Mouse (Mus musculus): ENCODE measurements around the gene Itgb3bp. TPM values are rescaled to one million over a fixed set of nuclear protein-coding genes. Genes with fewer than 3 reads are reported as not detected.

Gene Itgb3bp
- 11.7 and 12.6 TPM in 2 replicates for polyA plus RNA-seq (2021; fragmentation: Nextera tagmentation)
- long read RNA-seq, experiment 1, transcript Itgb3bp-204 (9 exons, 2,806 nt): major isoform, 7 of 21 reads
- long read RNA-seq, experiment 1, partial matches to known transcripts: 4 of 21 reads
- long read RNA-seq, experiment 1, other reads (novel, unspliced or antisense): 10 of 21 reads
- long read RNA-seq, experiment 2, transcript Itgb3bp-204 (9 exons, 2,806 nt): major isoform, 6 of 20 reads
- long read RNA-seq, experiment 2, partial matches to known transcripts: 1 of 20 reads
- long read RNA-seq, experiment 2, other reads (novel, unspliced or antisense): 12 of 20 reads

DNA sequence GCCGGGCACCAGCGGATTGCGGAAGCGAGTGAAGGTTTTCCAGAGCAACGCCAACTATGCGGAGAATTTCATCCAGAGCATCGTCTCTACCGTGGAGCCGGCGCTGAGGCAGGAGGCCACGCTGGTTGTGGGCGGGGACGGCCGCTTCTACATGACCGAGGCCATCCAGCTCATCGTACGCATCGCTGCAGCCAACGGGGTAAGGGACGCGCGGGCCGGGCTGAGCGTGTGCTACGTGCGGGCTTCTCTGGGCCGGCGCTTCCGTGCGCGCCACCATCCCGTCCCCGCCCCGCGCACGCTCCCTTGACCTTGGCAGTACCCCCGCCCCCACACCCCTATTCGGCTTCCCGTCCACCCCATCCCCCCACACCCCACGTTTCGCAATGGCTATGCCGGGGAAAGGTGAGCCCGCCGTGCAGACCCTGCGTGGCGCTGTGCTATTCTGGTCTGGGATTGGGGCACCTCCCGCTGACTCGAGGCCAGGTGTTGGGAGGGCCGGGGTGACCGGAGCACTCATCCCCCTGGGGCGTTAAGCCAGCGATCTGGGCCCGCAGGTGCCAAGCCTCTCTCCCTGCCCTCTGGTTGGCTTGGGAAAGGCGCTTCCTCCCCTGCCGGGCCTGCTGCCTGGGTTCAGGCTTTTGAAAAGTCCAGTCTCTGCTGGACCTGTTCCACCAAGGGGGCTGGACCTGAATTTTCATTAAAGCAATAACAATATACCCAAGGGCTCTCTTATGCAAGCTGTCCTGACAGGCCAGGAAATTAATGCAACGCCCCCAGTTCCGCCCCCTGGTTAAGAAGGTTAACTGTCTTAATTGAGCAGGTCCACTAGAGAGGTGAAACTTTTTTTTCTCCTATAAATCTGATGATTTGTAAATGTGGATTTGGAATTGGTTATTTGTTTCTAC is at the start of gene Itgb3bp:
Gene Itgb3bp, minus strand, starts transcription at position 201 of the 905 bp plus-strand sequence.

DNA sequence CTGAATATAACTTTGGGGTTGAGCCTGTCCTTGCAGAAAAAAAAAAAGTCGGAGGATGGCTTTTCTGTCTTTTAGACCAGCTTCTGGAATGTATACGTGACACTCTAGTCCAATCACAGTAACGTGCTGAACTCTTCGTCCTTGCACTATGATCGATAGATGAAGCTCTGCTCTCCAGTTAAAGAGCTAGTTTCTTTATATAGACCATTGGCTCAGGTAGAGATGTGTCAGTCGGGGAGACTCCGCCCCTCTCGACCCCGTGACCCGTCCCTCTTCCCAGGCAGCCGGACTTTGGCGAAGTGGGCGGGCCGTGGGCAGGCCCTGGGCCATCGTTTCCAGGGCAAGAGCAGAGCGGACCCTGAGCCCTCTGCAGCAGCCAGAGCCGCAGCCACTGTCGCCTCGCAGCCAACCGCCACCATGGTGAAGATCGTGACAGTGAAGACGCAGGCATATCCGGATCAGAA is 432 bp downstream of the Itgb3bp start, which contains the start of gene Pgm1:
Gene Pgm1, plus strand, starts transcription at position 266 of the 464 bp plus-strand sequence.

DNA sequence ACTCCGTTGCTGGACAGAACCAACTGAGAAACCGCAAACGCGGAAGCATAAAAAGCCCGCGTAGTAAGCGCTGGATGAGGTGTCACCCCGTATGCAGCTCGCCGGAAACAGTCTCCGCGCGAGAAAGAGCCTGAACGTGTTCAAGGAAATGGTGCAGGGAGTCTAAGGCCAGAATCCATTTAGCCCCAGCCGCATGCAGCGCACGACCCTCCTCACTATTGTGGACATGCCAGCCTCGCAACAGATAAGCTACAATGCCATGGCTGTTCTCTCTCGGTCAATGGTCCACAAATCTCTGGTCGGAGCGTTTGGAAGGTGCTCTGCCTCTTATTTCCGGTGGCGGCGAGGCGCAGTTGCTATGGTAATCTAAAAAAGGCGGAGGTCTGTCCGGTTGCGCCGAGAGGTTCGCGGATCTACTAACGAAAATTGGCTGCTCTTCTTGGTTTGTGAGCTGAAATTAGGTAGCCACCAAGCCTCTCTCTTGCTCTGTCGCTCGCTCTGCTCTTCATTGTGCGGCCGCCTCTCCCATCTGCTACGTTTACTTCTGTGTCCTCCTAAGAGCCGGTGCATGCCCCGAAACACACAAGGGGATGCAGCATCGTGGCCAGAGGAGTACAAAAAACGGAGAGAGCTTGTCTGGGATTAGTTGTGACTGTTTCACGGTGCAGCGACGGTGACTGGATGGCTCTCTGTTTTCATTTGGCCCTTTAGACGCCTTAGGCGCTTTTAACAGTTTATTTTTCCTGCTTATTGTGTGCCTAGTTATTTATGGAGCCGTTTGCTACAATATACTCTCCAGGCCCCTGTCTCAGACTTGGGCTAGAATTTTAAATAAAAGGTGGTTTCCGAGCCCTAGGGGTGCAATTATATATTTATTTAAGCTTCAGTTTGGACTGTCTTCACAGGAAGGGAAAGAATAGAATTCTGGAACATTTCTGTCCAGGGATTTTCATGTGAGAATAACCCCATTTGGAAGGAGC is 100.2 kb downstream of the Itgb3bp start, which contains the start of gene Efcab7:
Gene Efcab7, plus strand, starts transcription at position 105 of the 980 bp plus-strand sequence.

Other genes with a start within 250 kb of the Itgb3bp start
- 8.9 and 10.0 TPM in 2 replicates for gene Alg6, start 214.1 kb downstream of the Itgb3bp start, polyA plus RNA-seq (2021; fragmentation: Nextera tagmentation)
- 1.9 and 6.1 TPM in 2 replicates for gene Efcab7, start 100.6 kb downstream of the Itgb3bp start, polyA plus RNA-seq (2021; fragmentation: Nextera tagmentation)
- 45.4 and 57.4 TPM in 2 replicates for gene Pgm1, start 399 bp downstream of the Itgb3bp start, polyA plus RNA-seq (2021; fragmentation: Nextera tagmentation)
- 0.15 and 0.25 TPM in 2 replicates for gene Ror1, start 166.0 kb upstream of the Itgb3bp start, polyA plus RNA-seq (2021; fragmentation: Nextera tagmentation)